Mouse (Mus musculus): Measurements from ENCODE around the gene Grip1.

Grip1 gene

DNA sequence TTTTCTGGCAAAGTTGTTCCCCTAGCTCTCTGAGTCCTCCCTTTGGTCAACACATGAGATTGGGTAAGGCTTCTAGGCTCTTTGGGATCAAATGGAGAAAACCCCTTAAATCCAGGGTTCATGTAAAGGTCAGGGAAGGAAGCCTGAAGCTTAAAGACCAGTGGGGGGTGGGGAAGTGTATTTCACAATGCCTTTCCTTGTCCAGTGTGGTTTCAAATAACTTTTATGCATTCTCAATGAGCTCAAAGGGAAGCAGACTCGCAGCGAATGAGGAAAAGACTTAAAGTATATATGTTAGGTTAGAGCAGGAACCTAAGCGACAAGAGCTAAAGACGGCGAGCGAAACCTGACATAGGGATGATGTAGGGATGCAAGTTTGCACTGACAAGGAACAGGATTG, 131.0 kb downstream of the Grip1 start:
- DNase-seq, result no peak

DNA sequence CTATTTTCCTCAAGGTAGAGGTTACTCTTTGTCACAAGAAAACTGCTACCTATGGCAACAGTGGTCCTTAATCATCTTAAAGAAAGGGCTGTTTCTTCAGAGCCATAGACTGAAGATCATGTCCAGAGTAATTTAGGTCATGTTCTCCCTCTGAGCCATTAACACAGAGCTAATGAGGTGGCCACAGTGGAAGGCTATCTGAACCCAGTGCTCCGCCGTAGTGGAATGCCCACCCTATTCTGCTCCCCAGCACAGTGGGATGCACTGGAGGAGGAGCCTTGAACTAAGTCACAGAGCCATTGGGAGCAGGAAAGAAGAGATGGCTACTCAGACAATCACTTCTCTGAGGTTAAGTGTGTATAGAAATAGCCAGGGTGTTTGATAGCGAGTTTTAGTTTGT, 133.3 kb downstream of the Grip1 start:
- DNase-seq, result no peak

DNA sequence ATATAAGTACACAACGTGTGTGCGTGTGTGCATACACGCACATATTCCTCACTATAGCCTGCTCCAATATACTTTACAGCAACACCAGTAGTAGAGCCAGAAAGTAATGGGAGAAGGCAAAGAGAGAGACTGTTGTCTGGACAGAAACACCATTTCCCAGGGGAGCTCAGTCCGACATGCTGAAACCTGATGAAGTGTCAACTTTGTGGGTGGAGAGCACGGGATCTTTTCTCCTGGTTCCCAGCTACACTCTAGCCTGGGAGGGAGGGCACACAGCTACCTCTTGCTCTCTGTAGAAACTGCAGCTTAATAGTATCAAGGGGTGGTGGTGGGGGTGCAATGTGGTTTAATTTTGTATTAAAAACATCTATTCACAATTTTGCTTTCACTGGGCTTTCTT, 143.2 kb downstream of the Grip1 start:
- no peak for DNase-seq

DNA sequence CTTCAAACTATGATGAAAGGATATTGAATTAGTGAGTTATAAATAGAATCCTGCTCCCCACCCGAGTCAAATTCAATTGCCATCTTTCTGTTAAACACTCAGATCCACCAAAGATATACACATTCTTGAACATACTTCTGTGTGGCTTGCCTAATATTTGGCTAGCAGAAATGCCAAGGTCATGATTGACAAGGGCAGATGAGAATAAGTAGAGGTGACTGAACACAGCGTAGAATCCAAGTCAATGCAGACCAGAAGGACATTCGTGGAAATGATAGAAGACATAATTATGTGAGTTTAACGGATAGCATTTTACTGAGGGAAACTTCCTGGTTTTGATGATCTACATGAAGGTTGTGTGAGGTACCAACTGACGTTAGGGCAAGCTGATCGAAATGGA, 153.9 kb downstream of the Grip1 start:
- DNase-seq, result no peak

DNA sequence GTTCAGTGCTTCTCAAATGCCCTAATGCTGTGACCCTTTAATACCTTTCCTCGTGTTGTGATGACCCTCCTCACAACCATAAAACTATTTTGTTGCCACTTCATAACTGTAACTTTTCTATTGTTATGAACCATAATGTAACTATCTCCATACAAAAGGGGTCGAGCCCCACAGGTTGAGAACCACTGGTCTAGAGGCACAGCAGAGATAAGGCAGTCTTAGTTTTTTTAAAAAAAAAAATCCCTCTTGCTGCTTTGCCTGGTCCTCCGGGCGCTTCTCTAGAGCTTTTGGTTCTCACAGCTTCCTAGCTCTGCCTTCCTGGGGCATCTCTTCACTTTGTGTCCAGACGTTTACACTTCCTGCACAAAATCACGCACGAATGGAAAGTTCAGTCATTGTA, 155.4 kb downstream of the Grip1 start:
- DNase-seq, result no peak

DNA sequence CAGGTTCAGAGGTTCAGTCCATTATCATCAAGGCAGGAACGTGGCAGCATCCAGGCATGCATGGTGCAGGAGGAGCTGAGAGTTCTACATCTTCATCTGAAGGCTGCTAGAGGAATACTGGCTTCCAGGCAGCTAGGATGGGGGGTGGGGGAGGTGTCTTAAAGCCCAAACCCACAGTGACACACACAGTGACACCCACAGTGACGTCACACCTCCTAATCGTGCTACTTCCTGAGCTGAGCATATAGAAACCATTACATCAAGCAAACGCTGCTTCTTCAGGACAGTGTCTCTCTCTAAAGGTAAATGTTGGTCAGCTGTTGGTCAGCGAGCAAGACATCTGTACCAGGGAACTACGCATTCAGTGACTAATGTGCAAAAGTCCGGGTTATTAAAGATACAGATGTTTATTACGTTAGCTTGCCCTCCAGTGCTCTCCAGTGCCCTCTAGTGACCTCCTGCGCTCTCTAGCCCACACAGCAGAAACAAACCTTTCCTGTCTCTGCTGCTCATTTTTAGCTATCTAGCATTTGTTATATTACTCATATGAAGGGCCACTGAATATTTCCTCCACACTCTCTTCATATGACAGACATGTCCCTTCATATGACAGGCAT, 156.8 kb downstream of the Grip1 start:
- no peak for DNase-seq

DNA sequence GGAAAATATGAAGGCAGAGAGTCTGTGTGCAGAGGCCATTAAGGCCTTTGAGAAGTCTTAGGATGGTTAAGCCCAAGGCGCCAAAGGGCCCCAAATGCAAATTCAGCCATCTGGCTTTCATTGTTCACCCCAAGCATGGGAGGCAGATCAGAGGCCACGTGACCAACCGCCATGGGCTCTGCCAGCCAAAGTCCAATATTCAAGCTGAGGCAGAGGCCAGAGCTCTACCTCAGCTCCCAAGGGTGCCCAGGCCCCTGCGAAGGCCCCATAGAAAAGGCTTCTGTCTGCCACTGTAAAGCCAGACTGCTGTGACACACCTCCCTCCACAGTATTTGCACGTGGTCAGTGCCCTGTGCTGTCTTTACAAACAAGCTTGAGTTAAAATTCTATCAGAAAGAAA, 158.4 kb downstream of the Grip1 start:
- DNase-seq, result no peak

DNA sequence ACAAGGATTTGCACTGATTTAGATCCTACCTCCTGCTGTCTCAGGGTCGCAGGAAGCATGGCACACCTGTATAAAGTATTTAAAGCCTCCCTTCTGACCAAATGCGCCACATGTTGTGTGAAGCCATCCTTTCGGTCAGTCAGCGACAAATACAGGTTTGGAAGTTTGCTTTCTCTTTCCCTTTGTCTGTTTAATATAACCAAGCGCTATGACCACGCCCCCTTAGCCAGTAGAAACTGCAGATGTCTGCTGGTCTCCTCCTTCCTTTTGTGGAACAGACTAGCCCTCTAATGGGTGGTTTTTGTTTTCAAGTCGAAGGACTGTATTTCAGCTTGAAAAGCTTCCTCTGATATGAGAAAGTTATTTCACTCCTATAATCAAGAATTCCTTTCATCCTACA, 161.1 kb downstream of the Grip1 start:
- DNase-seq, result no peak

DNA sequence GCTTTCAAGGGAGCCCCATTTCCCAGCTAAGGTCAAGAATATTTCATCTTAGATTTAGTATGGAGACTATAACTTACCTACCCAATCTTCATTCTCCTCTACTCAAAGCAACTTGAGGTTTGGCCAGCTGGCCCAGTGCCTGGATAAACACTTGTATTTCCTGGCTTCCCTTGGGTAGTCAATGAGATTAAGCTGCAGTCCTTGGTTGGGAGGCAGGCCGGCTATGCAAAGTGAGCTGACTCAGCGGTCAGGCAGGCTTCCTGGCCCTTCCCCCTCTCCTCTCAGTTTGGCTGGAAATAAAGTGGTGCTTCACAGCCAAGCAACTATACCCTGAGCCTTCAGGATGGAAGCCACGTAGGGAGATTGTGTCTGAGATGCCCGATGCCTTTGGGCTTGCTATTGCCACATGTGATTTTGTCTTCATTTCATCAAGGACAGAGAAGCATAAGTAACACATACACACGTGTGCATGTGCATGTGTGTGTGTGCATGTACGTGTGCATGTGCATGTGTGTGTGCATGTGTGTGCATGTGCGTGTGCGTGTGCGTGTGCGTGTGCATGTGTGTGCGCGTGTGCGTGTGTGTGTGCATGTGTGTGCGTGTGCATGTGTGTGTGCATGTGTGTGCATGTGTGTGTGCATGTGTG, 161.7 kb downstream of the Grip1 start:
- DNase-seq, result peak; percentile 1

DNA sequence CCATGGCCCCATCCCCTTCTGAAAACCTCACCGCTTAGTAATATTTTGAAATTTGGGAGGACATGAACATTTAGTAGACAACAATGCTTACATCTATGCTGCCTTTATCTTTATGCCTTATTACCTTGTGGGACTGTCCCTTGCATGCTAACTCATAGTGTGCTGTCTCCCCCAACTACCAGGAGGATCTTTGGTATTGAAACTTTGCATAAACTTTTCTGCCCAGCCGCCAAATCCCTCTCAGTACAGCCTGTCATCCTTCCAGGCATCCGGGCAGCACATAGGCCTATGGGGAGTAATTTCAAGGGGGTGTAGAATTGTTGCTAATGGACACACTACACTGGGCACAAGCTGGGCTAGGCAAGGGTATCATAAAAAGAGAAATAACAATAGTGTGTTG, 162.4 kb downstream of the Grip1 start:
- DNase-seq, result no peak

DNA sequence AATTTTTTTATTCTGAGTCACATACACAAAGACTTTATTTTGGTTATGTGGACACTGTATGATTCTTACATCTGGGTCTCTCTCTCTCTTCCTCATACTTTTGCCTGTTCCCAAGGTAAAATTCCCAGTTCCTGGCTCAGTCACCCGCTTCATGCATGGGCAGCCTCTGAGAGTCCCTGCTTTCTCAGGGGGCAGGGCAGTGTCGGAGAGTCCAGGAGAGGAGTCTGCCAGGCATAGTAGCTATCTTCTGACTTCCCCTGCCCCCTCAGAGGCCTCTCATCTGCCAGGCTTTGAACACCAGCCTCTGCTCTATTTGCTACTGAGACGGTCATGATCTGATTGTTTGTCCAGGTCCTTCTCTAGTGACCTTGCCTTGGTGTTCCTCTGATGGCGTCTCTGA, 175.0 kb downstream of the Grip1 start:
- no peak for DNase-seq

DNA sequence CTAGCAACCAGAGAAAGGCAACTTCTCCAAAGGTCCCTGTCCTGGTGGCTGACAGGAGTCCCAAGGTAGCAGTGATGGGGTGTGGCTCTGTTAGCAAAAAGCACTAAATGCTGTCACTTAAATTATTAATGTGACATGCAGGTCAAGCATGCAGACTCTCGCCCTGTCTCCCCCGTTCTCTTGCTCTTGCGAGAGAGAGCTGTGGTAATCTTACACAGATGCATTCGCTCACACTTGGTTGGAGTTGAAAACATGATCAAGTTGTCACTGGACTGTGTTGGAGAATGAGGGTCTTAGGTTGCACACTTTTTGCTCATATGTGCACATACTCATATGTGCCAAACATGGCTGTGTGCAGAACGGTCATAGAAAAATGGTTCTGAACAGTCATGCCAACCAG, 176.8 kb downstream of the Grip1 start:
- no peak for DNase-seq

DNA sequence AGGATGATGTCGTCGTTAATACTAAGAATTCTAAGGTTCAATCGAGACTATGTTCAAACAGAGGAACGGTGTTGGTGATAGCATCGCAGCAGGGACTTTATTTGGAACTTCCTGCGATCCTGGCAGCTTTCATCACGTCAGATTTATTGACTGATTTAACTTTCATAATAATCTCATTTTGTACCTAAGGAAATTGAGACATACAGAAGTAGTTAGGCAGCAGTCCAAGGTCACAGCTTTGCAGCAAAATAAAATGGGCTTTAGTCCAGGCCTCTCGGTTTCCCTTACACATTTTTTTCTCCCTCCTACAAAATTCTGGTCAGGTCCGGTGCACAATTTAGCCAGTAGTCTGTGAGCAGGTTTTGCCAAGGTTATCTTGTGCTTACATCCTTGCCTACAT, 178.3 kb downstream of the Grip1 start:
- DNase-seq, result no peak

DNA sequence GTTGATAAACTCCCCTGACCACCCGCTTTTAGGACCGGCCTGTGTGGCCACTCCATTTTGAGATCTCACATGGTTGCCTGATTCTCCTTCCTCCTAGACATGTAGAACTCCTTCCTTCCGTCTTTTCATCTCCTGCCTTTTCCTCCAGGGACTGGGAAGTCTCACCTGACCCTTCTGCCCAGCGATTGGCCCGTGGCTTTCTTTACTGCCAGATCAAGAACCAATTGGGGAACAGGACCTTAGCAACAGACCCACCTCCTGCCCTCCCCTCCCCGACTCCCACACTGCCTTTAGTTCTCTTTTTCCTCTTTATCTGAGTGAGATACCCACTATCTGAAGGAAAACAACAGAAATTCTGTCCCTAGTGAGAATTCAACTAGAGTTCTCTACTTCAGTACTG, 180.9 kb downstream of the Grip1 start:
- no peak for DNase-seq

DNA sequence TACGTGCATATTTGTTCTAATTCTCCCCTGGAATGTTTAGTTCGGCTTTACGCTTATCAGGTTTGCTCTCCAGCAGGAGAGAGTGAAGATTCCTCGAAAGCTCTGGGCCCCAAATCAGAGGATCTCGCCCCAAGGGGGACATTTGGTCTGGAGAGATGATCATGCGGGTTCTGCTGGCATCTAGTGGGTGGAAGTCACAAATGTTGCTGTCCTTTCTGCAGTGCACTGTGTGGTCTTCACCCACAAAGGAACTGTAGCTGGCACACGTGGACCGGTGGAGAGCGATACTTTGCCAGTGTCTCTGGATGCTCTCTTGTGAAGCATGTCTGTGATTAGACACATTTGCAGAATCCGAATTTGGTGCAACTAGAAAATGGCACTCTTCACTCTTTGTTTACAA, 186.9 kb downstream of the Grip1 start:
- DNase-seq, result no peak

DNA sequence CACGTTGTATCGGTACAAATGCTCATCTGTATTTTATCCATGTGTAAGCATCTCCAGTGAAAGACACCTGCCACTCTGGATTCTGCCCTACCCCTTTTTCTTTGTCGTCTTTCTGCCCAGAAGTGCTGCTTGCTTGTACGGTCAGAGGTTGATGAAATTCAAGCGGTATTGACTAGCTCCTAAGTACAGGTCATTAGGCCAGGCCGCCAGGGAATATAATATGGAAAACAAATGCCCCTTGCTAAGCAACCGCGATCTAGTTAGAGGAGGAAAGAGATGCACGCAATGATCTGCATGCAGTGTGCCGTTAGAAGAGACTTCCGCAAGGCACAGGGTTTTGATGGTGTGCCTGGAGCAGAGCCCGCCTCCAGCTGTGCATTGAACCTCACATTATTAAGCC, 187.4 kb downstream of the Grip1 start:
- DNase-seq, result no peak

DNA sequence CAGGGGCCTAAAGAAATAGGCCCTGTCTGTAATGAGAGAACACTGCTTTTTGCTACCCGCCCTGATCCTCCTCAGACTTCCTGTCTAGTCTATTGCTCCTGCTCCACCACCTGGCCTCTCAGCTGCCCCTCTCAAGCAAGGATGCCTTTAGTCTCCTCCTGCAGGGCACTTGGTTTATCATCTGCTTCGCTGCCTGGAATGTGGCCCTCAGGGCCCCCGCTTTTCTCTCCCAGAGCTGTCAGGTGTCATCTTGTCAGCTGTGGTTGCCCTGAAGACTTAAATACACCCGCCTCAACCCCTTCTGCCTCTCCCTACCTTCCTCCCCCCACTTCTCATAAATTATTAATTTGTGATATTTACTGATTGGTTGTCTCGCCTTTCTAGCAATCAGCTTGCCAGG, 190.7 kb downstream of the Grip1 start:
- no peak for DNase-seq

DNA sequence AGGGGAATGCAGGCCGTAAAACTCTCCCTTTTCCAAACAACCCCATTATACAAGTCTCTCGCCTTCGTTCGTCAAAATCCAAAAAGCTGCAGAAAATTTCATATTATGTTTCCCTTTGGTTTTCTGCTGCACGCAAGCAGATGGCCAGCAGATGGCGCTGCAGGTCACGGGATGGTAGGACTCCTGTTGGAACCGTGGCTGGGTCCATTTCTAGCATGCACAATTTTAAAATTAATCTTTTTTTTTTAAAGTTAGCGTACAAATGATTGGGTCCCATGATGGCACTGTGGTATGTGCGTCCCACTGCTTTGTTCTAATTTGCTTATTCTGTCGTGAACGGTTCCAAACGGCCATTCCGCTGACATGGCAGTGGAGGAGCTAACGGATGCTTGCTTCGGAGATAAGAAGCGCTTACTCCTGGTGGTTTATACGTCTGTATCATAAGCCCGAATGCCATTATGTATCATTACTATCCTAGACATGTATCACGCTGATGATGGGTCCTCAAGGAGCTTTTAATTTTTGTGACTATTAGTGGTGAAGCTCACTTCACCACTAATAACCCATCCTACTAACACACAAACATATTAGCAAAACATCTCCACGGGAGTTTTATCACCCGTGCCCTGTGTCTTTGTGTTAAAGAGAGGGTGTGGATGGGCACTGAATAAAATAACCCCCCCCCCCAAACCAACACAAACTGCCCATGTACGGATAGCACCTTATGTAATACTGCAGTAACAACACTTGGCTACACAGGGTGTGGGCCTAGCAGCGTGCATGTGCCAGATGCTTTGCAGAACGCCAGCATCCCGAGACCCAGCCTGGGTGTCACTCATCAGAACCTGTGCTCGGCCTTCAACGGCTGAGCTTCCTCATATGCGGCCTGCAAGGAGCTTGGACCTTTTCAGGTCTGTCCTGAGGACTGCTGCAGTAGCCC, 193.1 kb downstream of the Grip1 start:
- DNase-seq, result peak; percentile 7

DNA sequence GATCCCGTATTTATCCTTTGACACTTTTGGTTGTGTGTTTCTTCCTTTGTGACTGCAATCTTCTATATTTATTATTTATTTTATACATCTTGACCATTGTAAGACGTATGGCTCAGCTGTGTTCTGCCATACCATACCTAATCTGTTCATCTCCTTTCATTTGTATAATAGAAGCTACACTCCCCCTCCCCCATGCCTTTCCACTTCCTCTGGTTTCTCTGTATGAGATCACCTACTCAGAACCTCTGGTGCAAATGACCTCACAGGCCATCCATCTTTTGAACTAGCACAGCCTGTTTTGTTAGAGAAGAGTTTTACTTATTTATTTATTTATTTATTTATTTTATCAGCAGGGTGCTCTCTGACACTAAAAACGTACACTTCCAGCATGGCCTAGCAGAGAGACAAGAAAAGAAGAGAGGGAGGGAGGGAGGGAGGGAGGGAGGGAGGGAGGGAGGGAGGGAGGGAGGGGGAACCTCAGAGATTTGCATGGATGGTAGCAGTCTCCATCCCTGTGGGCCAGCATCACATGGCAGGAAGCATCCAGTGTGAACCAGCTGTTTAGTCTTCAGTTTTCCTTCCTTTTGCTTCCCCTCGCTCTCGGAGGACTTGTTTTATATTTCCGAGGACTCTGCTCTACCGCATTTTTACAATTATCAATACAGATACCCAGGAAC, 207.2 kb downstream of the Grip1 start:
- no peak for DNase-seq

DNA sequence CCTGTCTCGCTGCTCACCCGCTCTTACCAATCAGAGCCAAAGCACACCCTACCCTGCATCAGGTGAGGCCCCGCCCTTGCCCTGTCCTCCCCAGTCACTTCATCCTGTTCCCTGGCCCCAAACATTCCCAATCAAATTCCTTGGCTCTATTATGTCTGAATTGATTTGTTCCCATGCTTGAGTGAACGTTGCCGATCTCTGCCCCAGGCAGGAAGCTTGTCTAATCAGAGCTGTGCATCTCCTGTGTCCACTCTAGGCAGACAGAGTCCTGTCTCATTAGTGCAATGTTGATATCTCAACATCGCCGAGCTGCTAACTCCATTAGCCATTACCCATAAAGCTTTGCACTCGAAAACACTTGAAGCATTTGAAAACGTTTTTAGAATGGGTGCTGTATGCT, 210.0 kb downstream of the Grip1 start:
- no peak for DNase-seq

DNA sequence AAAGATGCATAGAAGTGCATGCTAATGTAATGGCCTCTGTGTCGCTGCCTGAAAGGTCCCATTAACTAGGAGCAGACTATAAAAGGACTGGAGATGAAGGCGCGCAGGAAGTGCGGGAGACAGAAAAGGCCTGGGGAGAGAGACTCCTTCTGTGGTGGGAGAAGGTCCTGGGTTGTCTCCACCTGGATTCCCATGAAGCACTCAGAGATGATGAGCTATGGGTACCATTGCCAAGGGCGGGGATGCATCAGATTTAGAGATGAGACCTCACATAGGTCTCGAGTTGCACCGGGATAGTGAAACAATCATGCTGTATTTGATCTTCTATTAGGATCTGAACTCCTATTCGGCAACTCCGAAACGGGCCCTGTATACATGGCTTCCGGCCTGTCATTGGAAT, 212.8 kb downstream of the Grip1 start:
- no peak for DNase-seq

DNA sequence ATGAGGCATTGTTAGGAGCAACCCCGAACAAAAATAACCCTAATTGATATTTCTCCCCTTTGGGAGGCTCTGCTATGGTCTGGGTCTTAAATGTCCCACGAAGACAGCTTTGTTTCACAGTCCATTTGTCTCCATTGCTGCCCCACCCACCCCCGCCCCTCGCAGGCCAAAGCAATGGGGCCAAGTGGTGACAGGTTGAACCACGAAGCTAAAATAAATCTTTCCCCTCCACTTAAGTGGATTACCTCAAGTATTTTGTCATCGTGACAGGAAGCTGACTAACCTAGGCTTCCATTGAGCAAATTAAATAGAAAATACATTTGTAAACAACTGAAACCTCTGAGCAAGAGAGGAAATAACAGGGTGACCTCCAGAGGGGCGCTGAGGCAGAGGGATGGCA, 216.8 kb downstream of the Grip1 start:
- DNase-seq, result no peak

DNA sequence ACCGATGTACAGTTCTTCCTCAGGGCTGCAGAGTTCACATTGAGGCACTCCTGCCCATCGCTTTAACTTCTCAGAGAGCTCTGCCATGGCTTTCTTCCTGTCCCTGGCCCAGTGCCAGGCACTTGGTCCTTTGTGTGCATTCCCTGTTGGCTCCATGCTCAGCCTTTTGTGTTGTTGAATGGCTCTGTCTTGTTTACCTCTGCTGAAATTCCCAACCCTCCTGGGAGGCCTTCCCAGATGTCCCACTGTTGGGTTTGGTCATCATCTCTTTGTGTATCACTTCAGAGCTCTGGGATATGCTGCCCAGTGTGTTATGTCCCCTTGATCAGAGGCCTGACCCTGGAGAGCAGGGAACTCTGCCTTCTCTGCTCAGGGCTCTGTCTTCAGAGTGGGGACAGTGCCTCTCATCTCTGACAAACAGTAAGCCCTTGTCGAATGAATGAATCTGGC, 230.8 kb downstream of the Grip1 start:
- no peak for DNase-seq

All from cerebellum, adult 9-10 months (tissue).